Comparison of ENCODE assay signal across 8 mouse cellular contexts in the genomic region with DNA sequence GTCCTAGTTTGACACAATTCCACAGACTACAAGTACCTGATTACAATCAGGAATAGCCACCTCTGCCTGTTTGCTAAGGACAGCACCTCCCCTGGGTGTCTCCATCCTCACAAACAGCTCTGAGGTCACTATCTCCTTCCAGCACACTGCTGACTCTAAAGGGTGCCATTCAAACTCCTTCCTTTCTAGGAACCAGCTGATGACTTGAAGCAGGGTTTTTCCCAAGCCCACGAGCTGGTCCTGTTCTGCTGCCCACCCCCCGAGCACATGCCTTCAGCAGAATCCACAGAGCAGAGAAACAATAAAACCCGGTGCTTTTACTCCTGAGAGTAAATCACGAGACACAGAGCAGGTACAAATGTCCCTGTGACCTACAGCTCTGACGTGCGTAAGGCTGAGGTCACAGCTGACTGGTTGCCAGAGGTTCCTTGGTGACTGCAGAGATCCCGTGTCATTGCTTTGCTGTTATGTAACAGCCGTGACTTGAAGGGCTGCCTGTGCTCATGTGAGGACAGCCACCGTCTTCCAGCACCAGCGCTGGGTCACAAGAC.
DNase-seq lines count a peak whose midpoint lies in the region; ATAC-seq and TF ChIP-seq lines count a peak whose summit lies in the region.

No protein-coding gene starts in this region.

- WGBS in heart, embryonic 15.5 days, result 29% methylated on average over 10 of the region's 10 CpGs
- whole genome bisulfite sequencing in limb, embryonic 10.5 days, result 62% methylated on average over 10 of the region's 10 CpGs
- 73% methylated on average over 10 of the region's 10 CpGs for WGBS in forebrain, postnatal 0 days

- H3K27ac ChIP-seq in heart, embryonic 15.5 days, result peak overlapping the region; percentile 21; the same call in 1 of the 2 replicates
- H3K27ac ChIP-seq in limb, embryonic 10.5 days, result peak overlapping the region; percentile 65
- H3K27ac ChIP-seq in forebrain, postnatal 0 days (ENCODE audit: low read depth, low read length), result no peak overlapping the region

- H3K9me3 ChIP-seq in heart, embryonic 15.5 days (replicated peaks), result no peaks in the 10 kb centered on the region
- H3K9me3 ChIP-seq in limb, embryonic 10.5 days (replicated peaks), result no peaks in the 10 kb centered on the region
- no peaks in the 10 kb centered on the region for H3K9me3 ChIP-seq in forebrain, postnatal 0 days (ENCODE audit: low read length)

- no peak for TF ChIP-seq CTCF in forebrain, postnatal 0 days (IDR thresholded peaks at IDR 0.05; ENCODE audit: low read depth)

- H3K9ac ChIP-seq in heart, embryonic 15.5 days, result no peak overlapping the region
- H3K9ac ChIP-seq in forebrain, postnatal 0 days, result no peak overlapping the region

- no peak overlapping the region for H3K4me3 ChIP-seq in heart, embryonic 15.5 days
- H3K4me3 ChIP-seq in limb, embryonic 10.5 days, result no peak overlapping the region
- H3K4me3 ChIP-seq in forebrain, postnatal 0 days (ENCODE audit: low read depth, low read length), result no peak overlapping the region

- no peak overlapping the region for H3K4me2 ChIP-seq in heart, embryonic 15.5 days
- no peak overlapping the region for H3K4me2 ChIP-seq in forebrain, postnatal 0 days (ENCODE audit: low read depth)

- H3K27me3 ChIP-seq in heart, embryonic 15.5 days, result no peaks in the 10 kb centered on the region
- no peaks in the 10 kb centered on the region for H3K27me3 ChIP-seq in limb, embryonic 10.5 days (ENCODE audit: low read depth, poor library complexity, severe bottlenecking)
- H3K27me3 ChIP-seq in splenic B cell, adult 2 months (ENCODE audit: control insufficient read depth, insufficient read depth, low read length, poor library complexity, severe bottlenecking), result no peaks in the 10 kb centered on the region
- no peaks in the 10 kb centered on the region for H3K27me3 ChIP-seq in forebrain, postnatal 0 days (ENCODE audit: insufficient read depth, low read length)

- ATAC-seq in common myeloid progenitor, adult 5-6 weeks (replicated peaks; ENCODE audit: low read depth, poor library complexity, severe bottlenecking), result peak; percentile 74
- ATAC-seq in heart, embryonic 15.5 days (replicated peaks; ENCODE audit: insufficient number of reproducible peaks, insufficient read depth, low FRiP score, low read depth), result peak; percentile 80
- ATAC-seq in forebrain, postnatal 0 days, result no peak

- peaks cover 10% of the 10 kb centered on the region for H3K4me1 ChIP-seq in heart, embryonic 15.5 days (replicated peaks)
- H3K4me1 ChIP-seq in limb, embryonic 10.5 days, result peaks cover 30% of the 10 kb centered on the region
- no peaks in the 10 kb centered on the region for H3K4me1 ChIP-seq in forebrain, postnatal 0 days (ENCODE audit: insufficient read depth)

- peak; percentile 41 for DNase-seq in spleen, adult 12 weeks (ENCODE audit: low spot score)
- DNase-seq in spleen, postnatal 4 days (ENCODE audit: low spot score in 2 of 2), result no peak
- DNase-seq in limb, embryonic 10.5 days (ENCODE audit: low spot score), result peak; percentile 58
- DNase-seq in splenic B cell, adult 2 months (ENCODE audit: low read depth, low spot score), result peak; percentile 97
- no peak for DNase-seq in forebrain, postnatal 0 days
- DNase-seq in thymus, postnatal 4 days, result no peak

- H3K36me3 ChIP-seq in heart, embryonic 15.5 days, result no peaks in the 10 kb centered on the region
- no peaks in the 10 kb centered on the region for H3K36me3 ChIP-seq in limb, embryonic 10.5 days
- H3K36me3 ChIP-seq in splenic B cell, adult 2 months (ENCODE audit: control insufficient read depth, insufficient read depth, low read length, poor library complexity, severe bottlenecking), result no peaks in the 10 kb centered on the region
- no peaks in the 10 kb centered on the region for H3K36me3 ChIP-seq in forebrain, postnatal 0 days (ENCODE audit: insufficient read depth)

Comparison
In these comparisons a context has a peak if more than half of its experiments do, and no peak if none do; other contexts are left out.
1. DNase-seq: peak in spleen, adult 12 weeks (single experiment), limb, embryonic 10.5 days (single experiment) and splenic B cell, adult 2 months (single experiment); none in spleen, postnatal 4 days (0 of 2), forebrain, postnatal 0 days (single experiment) and thymus, postnatal 4 days (single experiment).